Mouse (Mus musculus) midbrain, embryonic 16.5 days (tissue): ENCODE data around the gene Siah1b. TPM values are rescaled to one million over a fixed set of nuclear protein-coding genes. Genes with fewer than 3 reads are reported as not detected.

Experiments used
- ATAC-seq: fragments of 200-750 bp; cut with Nextera tagmentation; 2 replicates; pipeline ENCODE4 v1.8.0; 2017; ENCODE audit warnings: moderate TSS enrichment
- H3K27ac ChIP-seq: fragments of 300-500 bp; sonication (generic); 2 replicates; pipeline ENCODE4 v1.5.1; 2014; ENCODE audit warnings: mild to moderate bottlenecking, low read length, mixed read lengths
- H3K27me3 ChIP-seq: fragments of 300-500 bp; sonication (generic); 2 replicates; pipeline ENCODE4 v1.6.1; 2014; ENCODE audit warnings: low read depth, low read length, mixed read lengths; ENCODE audit not compliant: control insufficient read depth, insufficient read depth
- H3K36me3 ChIP-seq: fragments of 300-500 bp; sonication (generic); 2 replicates; pipeline ENCODE4 v1.6.1; 2014; ENCODE audit warnings: mild to moderate bottlenecking, low read length, moderate library complexity, mixed read lengths; ENCODE audit not compliant: control insufficient read depth, insufficient read depth
- H3K4me1 ChIP-seq: fragments of 300-500 bp; sonication (generic); 2 replicates; pipeline ENCODE4 v1.6.1; 2014; ENCODE audit warnings: mild to moderate bottlenecking, low read length, mixed read lengths; ENCODE audit not compliant: control insufficient read depth, insufficient read depth
- H3K4me2 ChIP-seq: fragments of 300-500 bp; sonication (generic); 2 replicates; pipeline ENCODE4 v1.6.1; 2014; ENCODE audit warnings: mild to moderate bottlenecking, low read length, mixed read lengths
- H3K4me3 ChIP-seq: fragments of 300-500 bp; sonication (generic); 2 replicates; pipeline ENCODE4 v1.5.1; 2014; ENCODE audit warnings: low read depth, mild to moderate bottlenecking, low read length, moderate library complexity, mixed read lengths
- H3K9ac ChIP-seq: fragments of 300-500 bp; sonication (generic); 2 replicates; pipeline ENCODE4 v1.6.1; 2014; ENCODE audit warnings: low read depth, low read length, mixed read lengths
- H3K9me3 ChIP-seq: fragments of 300-500 bp; sonication (generic); replicated peaks from 2 replicates; pipeline ENCODE4 v1.6.1; 2014; ENCODE audit warnings: mild to moderate bottlenecking, low read length, mixed read lengths; ENCODE audit not compliant: control insufficient read depth, poor library complexity, severe bottlenecking
- WGBS: fragments of 180-500 bp; shearing (Covaris S2); extraction: QIAGEN DNeasy Blood & Tissue Kit; methylation state at CpG from one replicate; pipeline ENCODE4 v1.1.7; 2014; 5-methylcytosine and 5-hydroxymethylcytosine counted together
- polyA plus RNA-seq: library from polyadenylated mRNA; unstranded; fragments of >200 nt; fragmentation: Nextera tagmentation; extraction: Ambion mirVana; gene quantifications from 2 replicates; pipeline ENCODE4 v1.2.1, GENCODE M21; 2015

Siah1b gene
- polyA plus RNA-seq, 1 experiment from 2014 or later, result 13.2 TPM

DNA sequence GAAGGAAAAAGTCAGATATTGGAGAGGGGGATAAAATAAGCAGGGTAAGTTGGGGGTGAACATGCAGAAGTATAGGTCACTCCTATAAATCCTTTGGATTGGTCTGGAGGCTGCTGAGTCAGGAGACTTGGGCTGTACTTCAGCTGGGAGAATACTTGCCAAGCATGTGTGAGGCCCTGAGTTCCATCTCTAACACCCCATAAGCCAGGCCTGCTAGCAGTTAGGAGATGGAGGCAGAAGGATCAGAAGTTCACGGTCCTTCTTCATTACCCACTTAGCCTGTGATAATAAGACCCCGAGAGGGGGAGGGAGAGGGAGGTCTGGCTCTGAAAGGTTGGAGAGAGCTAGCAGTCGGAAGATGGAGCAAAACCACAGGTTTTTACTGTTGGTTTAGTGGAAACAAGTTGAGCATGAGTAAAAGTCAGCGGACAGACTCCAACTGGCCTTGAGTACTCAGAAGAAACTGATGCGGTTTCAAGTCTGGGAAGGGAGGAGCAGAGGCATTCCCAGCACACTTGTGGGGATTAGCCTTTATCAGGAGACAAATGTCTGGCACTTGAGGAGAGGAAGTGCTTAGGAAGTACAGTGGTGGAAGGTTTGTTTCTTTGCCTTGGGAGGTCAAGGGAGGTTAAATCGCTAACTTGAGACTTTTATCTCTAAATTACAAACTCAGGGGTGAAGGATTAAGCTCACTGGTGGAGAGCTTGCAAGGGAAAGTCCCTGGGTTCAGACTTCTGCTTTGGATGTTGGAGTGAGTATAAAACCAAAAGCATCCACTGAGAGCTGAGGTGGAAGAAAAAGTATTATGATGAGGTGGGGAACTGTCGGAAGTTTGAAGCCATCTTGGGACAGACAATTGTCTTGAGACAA, 16.2 kb upstream of the Siah1b start:
- 53% methylated on average over 7 of the region's 7 CpGs for WGBS
- Histone ChIP-seq H3K36me3 (no peaks in the 10 kb centered on the region), H3K27ac (no peak overlapping the region), H3K9me3 (no peaks in the 10 kb centered on the region), H3K27me3 (no peaks in the 10 kb centered on the region; the same call in 1 of the 2 replicates), H3K4me1 (no peaks in the 10 kb centered on the region), H3K9ac (no peak overlapping the region), H3K4me3 (no peak overlapping the region), H3K4me2 (no peak overlapping the region)
- ATAC-seq, result no peak

DNA sequence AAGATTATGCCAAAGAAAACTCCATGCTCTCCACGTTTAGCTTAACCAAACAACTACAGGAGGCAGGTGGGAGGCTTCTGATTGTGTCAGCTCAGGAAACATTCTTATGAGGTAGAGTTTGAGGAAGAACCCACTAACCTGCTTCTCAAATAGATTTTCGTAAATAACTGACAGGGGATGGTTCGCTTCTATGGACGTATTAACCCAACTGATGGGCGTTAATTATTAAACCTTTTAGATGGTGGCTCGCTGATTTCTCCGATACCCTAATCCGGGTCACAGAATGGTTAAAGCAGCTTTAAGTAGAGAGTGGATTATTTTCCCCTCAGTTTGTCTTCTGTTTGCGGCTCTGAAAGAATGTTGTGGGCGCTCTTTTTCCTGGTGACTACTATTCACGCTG, 13.6 kb upstream of the Siah1b start:
- Histone ChIP-seq H3K36me3 (no peaks in the 10 kb centered on the region), H3K9me3 (no peaks in the 10 kb centered on the region), H3K4me2 (no peak overlapping the region), H3K4me3 (no peak overlapping the region), H3K27me3 (no peaks in the 10 kb centered on the region), H3K9ac (no peak overlapping the region), H3K27ac (no peak overlapping the region), H3K4me1 (no peaks in the 10 kb centered on the region)
- 58% methylated on average over 11 of the region's 11 CpGs for WGBS
- no peak for ATAC-seq

DNA sequence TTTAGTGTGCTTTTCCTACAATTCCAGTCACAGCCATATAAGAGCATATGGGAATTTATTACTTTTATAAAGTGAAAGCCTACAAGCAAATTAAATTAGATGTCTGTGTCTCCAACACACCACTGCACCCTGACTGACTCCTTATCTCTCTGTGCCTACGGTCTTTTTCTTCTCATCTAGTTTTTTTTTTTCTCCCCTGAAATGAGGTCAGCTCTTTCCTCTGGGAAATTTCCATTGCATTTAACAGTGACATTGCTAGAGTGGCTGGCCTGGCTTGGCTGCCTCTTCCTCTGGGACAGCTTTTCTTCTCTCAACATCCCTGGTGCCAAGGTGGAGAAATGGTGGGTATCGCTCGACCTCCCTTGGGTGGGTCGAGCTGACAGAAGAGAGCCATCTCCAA, 12.3 kb upstream of the Siah1b start, which contains the start of gene Cltrn:
Gene Cltrn (plus strand): TSS at position 249 of the 400 bp plus-strand sequence.
- Histone ChIP-seq H3K36me3 (no peaks in the 10 kb centered on the region), H3K4me1 (no peaks in the 10 kb centered on the region), H3K9me3 (no peaks in the 10 kb centered on the region), H3K9ac (no peak within 1 kb of the TSS), H3K27ac (no peak within 1 kb of the TSS), H3K4me2 (no peak within 1 kb of the TSS), H3K27me3 (no peaks in the 10 kb centered on the region), H3K4me3 (no peak within 1 kb of the TSS)
- WGBS, result 87% methylated on average over 4 of the region's 4 CpGs
- ATAC-seq, result no peak

DNA sequence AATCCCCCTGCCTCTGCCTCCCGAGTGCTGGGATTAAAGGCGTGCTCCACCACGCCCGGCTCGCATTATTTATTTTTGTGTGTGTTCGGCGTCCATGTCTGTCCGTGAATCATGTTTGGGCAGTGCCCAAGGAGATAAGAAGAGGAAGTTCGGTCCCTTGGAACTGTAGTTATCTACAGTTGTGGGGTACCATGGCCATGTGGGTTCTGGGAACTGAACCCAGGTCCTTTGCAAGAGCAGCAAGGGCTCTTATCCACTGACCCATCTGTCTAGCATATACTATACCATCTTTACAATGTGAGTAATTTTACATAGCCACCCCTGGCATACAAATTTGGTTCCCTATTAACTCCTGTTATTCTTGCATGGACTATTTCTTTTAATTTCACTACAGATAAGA, 5.7 kb upstream of the Siah1b start:
- ATAC-seq, result no peak
- Histone ChIP-seq H3K4me2 (no peak overlapping the region), H3K27me3 (no peaks in the 10 kb centered on the region; the same call in none of the 2 replicates), H3K36me3 (no peaks in the 10 kb centered on the region), H3K27ac (no peak overlapping the region), H3K9me3 (no peaks in the 10 kb centered on the region), H3K4me3 (no peak overlapping the region), H3K4me1 (no peaks in the 10 kb centered on the region), H3K9ac (no peak overlapping the region)
- 95% methylated on average over 9 of the region's 9 CpGs for WGBS

DNA sequence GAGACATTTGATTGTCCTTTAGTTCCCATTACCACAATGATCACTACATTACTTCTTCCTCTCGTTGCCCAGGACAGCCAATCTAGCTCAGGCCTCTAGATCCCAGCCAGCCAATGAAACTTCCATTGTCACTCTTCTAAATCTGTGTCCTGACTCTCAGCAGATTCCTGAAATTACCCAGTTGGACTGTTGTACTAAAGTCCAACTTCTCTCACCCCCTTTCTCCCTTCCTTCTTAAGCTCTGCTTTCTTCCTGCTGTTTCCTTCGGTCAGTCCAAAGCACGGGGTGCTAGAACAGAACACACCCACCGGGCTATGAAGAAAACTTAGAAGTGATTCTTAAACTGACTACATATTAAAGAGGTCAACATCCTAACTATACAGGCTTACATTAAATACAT, 7.3 kb downstream of the Siah1b start:
- no peak for ATAC-seq
- no peaks in the 10 kb centered on the region for H3K4me1 ChIP-seq
- H3K27me3 ChIP-seq, result no peaks in the 10 kb centered on the region
- H3K9ac ChIP-seq, result no peak overlapping the region
- 83% methylated on average over 4 of the region's 4 CpGs for WGBS
- no peak overlapping the region for H3K4me3 ChIP-seq
- no peaks in the 10 kb centered on the region for H3K9me3 ChIP-seq
- no peak overlapping the region for H3K4me2 ChIP-seq
- no peak overlapping the region for H3K27ac ChIP-seq
- H3K36me3 ChIP-seq, result no peaks in the 10 kb centered on the region

DNA sequence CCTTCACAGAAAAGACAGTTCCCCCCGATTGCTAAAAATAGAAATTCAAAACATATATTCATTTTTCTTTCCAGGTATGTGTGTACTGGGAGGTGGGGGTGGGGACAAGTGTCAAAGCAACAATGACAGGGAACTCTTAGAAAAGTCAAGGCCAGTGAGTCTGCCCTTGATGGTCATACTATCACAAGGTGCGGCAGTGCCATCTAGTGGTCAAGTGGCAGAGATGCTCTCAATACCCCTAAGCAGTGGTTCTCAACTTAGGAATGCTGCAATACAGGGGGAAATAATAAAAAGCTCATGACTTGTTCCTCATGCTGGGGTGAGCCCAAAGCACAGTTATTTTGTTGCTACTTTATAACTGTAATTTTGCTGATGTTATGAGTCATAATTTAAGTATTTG, 10.1 kb downstream of the Siah1b start:
- Histone ChIP-seq H3K4me2 (no peak overlapping the region), H3K36me3 (no peaks in the 10 kb centered on the region), H3K4me3 (no peak overlapping the region), H3K9me3 (no peaks in the 10 kb centered on the region), H3K27ac (no peak overlapping the region), H3K9ac (no peak overlapping the region), H3K4me1 (no peaks in the 10 kb centered on the region), H3K27me3 (no peaks in the 10 kb centered on the region)
- WGBS, result 14% methylated on average over 2 of the region's 2 CpGs
- ATAC-seq, result peak; percentile 66; the same call in 1 of the 2 replicates

DNA sequence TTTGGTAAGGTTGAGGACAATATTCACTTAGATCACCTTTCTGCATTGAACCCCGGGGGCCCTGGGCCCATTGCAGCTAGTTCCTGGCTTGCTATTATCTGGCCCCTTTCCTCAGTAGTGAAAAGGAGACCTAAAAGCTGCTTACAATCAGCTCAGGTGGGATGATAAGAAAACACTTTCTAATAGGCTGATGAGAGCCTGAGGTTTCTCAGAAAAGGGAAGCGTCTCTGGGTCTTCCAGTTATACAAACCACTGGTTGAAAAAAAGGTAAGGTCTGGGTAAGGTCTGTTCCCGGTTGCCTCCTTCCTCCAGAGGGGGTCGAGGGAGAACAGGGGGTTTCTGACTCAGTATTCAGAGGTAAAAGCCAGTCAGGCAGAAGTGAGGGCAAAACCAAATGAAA, 17.2 kb downstream of the Siah1b start:
- H3K4me2 ChIP-seq, result no peak overlapping the region
- H3K9ac ChIP-seq, result no peak overlapping the region
- H3K9me3 ChIP-seq, result no peaks in the 10 kb centered on the region
- no peaks in the 10 kb centered on the region for H3K36me3 ChIP-seq
- WGBS, result 71% methylated on average over 4 of the region's 4 CpGs
- H3K4me1 ChIP-seq, result no peaks in the 10 kb centered on the region
- no peak overlapping the region for H3K27ac ChIP-seq
- ATAC-seq, result no peak
- H3K4me3 ChIP-seq, result no peak overlapping the region
- H3K27me3 ChIP-seq, result no peaks in the 10 kb centered on the region; the same call in none of the 2 replicates

DNA sequence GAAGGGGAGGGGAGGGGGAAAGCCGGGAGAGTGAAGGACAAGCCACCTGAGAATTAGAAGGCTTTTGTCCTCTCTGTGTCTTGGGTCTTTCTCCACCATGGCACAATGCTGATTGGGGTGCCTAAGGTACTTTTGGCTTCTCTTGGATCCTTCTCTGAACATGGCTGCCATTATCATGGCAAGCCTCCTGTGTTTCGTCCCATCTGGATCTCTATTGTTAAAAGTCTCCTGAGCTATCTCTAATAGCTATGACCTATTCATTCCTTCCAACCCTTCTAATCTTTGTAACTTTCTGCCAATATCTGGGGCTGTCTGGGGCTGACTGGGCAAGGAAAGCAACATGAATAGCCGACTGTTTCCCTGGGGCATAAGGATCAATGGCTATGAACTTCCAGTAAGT, 17.8 kb downstream of the Siah1b start:
- H3K4me1 ChIP-seq, result no peaks in the 10 kb centered on the region
- no peak overlapping the region for H3K4me2 ChIP-seq
- H3K27ac ChIP-seq, result no peak overlapping the region
- no peak overlapping the region for H3K9ac ChIP-seq
- H3K9me3 ChIP-seq, result no peaks in the 10 kb centered on the region
- no peak overlapping the region for H3K4me3 ChIP-seq
- H3K27me3 ChIP-seq, result no peaks in the 10 kb centered on the region; the same call in none of the 2 replicates
- 90% methylated on average over 3 of the region's 3 CpGs for WGBS
- ATAC-seq, result no peak
- no peaks in the 10 kb centered on the region for H3K36me3 ChIP-seq

DNA sequence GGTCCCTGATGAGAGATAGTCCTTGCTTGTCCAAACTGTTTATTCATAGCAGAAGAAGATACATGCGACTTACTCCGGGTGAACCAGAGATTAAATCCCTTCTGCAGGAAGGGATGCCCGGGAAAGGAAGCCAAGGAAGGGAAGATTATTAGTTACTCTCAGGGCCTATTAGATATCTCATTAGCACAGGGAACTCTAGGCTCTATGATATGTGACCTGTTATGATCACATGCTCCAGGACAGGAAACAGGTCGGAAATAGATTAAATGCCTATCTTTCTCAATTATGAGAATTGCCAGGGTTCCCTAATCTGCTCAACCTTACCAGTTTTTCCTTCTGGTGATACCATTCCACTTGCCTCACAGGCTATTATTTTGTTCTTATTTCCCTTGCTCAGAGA, 20.6 kb downstream of the Siah1b start:
- H3K4me2 ChIP-seq, result no peak overlapping the region
- H3K9ac ChIP-seq, result no peak overlapping the region
- no peak for ATAC-seq
- no peaks in the 10 kb centered on the region for H3K36me3 ChIP-seq
- no peaks in the 10 kb centered on the region for H3K4me1 ChIP-seq
- no peaks in the 10 kb centered on the region; the same call in none of the 2 replicates for H3K27me3 ChIP-seq
- H3K27ac ChIP-seq, result no peak overlapping the region
- H3K4me3 ChIP-seq, result no peak overlapping the region
- no peaks in the 10 kb centered on the region for H3K9me3 ChIP-seq
- 93% methylated on average over 4 of the region's 4 CpGs for WGBS
